Mouse (Mus musculus) cortical plate, adult 2 months (tissue): ENCODE results near the gene Dnajc5. TPM values are rescaled to one million over a fixed set of nuclear protein-coding genes. Genes with fewer than 3 reads are reported as not detected.

Source experiments
- H3K27ac ChIP-seq: fragments of 200-500 bp; 2 replicates; pipeline ENCODE4 v1.5.1; 2012; ENCODE audit warnings: low read length, control low read depth, inconsistent platforms; ENCODE audit not compliant: insufficient read depth
- H3K4me1 ChIP-seq: fragments of 200-500 bp; 2 replicates; pipeline ENCODE4 v1.6.1; 2011; ENCODE audit warnings: low read length; ENCODE audit not compliant: control insufficient read depth, insufficient read depth
- H3K4me3 ChIP-seq: fragments of 200-500 bp; 2 replicates; pipeline ENCODE4 v1.5.1; 2011; ENCODE audit warnings: mild to moderate bottlenecking, low read length, control low read depth; ENCODE audit not compliant: insufficient read depth
- CTCF ChIP-seq: fragments of 200-500 bp; IDR thresholded peaks from 2 replicates; pipeline ENCODE4 v1.5.1; 2011; ENCODE audit warnings: mild to moderate bottlenecking, control low read depth, low read length; ENCODE audit not compliant: insufficient read depth; ENCODE audit errors: extremely low read depth
- POLR2A ChIP-seq: fragments of 200-500 bp; IDR thresholded peaks from 2 replicates; pipeline ENCODE4 v1.6.1; 2011; ENCODE audit warnings: mild to moderate bottlenecking, low read length, control low read depth; ENCODE audit not compliant: insufficient read depth; ENCODE audit errors: extremely low read depth
- polyA plus RNA-seq: library from polyadenylated mRNA; depleted of rRNA; stranded (reverse); fragments of >200 nt; gene quantifications from 2 replicates; pipeline ENCODE4 v1.2.3, GENCODE M21; 2012; rRNA removed

The Dnajc5 gene
- 167 and 177 TPM in 2 replicates for polyA plus RNA-seq

GRCm38 (mm10) chr2:181520118-181520935 is at the start of gene Dnajc5:
TSS of gene Dnajc5 (plus strand) at chr2:181520485.
- H3K4me1 ChIP-seq: peaks cover 5% of the 10 kb centered on the region
- H3K4me3 ChIP-seq: peak within 1 kb of the TSS; percentile 51
- TF ChIP-seq CTCF: no peak
- TF ChIP-seq POLR2A: peak; percentile 75
- peak within 1 kb of the TSS; percentile 91 for H3K27ac ChIP-seq

DNA sequence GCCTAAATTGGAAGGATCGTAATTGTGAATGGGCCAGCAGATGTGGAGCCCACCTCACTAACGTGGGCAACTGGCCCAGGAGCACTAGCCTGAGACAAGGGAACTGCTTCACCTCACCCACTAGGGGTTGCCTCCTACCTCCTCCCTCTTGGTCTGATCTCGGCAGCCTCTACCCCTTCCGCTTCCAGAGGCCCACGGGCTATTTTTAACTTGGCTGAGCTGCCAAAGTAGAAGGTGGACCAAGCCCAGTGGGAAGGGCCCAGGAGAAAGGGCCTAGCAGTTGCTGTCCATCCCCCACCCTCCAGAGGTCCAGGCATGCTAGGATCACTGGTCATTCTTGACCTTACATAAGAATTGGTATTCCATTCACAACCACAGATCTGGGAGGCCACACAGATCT is 49.0 kb upstream of the Dnajc5 start:
- 0 out of 2 replicates have a peak, but pooled peaks cover 1% of the 10 kb centered on the region for H3K4me1 ChIP-seq
- no peak for TF ChIP-seq POLR2A
- no peak for TF ChIP-seq CTCF
- no peak overlapping the region for H3K4me3 ChIP-seq
- peak overlapping the region; percentile 20; the same call in 1 of the 2 replicates for H3K27ac ChIP-seq

GRCm38 (mm10) chr2:181472256-181472827 is 47.9 kb upstream of the Dnajc5 start:
- TF ChIP-seq CTCF: no peak
- no peak for TF ChIP-seq POLR2A
- Histone ChIP-seq H3K4me3 (no peak overlapping the region), H3K27ac (0 out of 2 replicates have a peak overlapping the region, but pooled peaks have one; percentile 8), H3K4me1 (0 out of 2 replicates have a peak, but pooled peaks cover 1% of the 10 kb centered on the region)

- Histone ChIP-seq H3K27ac (no peak overlapping the region), H3K4me1 (no peaks in the 10 kb centered on the region), H3K4me3 (no peak overlapping the region)
- no peak for TF ChIP-seq POLR2A
- no peak for TF ChIP-seq CTCF
Measured at GRCm38 (mm10) chr2:181483120-181483519, 37.2 kb upstream of the Dnajc5 start.

- H3K4me3 ChIP-seq: no peak overlapping the region
- TF ChIP-seq CTCF (no peak), POLR2A (no peak)
- no peak overlapping the region for H3K27ac ChIP-seq
- no peaks in the 10 kb centered on the region for H3K4me1 ChIP-seq
Measured at GRCm38 (mm10) chr2:181483562-181484318, 36.5 kb upstream of the Dnajc5 start.

DNA sequence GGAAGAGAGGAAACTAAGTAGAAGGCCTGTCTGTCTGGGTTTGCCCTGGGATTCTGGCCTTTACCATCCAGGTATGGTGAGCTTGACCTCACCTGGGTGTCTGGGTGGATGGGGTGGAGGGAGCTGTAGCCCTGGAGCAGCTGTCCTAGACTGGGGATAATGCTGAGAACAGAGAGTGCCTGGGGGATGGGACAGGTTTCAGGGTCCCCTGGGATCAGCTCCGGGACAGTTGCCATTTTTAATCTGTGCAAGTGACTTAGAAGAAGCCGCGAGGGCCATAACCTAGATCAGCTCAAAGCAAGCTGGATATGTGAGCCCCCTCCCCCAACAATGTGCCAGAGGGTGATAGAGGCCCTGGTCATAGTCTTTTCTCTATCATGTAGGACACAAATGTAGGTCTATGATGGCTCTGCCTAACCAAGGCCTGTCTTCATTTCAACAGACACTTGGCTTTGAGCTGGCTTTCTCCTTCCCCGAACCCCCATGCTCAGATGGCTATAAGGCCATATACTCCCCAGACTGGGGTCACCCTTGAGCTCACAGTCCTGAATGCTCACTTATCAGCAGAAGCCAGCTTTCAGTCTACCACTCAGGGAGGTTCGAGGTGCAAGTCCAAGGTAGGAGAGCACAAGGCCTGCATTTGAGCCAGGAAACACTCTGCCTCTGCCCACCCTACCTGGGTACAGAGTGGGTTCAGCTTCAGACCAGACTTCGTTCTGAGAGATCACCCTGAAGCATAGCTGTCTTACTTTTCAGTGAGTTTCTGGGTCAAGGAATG is 35.6 kb upstream of the Dnajc5 start:
- TF ChIP-seq CTCF (no peak), POLR2A (no peak)
- H3K4me1 ChIP-seq: no peaks in the 10 kb centered on the region

GRCm38 (mm10) chr2:181485741-181486140 is 34.5 kb upstream of the Dnajc5 start:
- H3K4me3 ChIP-seq: no peak overlapping the region
- no peak overlapping the region for H3K27ac ChIP-seq
- H3K4me1 ChIP-seq: no peaks in the 10 kb centered on the region
- TF ChIP-seq CTCF: no peak
- no peak for TF ChIP-seq POLR2A

More for the DNA sequence above, 35.6 kb upstream of the Dnajc5 start:
- no peak overlapping the region for H3K4me3 ChIP-seq
- no peak overlapping the region for H3K27ac ChIP-seq

DNA sequence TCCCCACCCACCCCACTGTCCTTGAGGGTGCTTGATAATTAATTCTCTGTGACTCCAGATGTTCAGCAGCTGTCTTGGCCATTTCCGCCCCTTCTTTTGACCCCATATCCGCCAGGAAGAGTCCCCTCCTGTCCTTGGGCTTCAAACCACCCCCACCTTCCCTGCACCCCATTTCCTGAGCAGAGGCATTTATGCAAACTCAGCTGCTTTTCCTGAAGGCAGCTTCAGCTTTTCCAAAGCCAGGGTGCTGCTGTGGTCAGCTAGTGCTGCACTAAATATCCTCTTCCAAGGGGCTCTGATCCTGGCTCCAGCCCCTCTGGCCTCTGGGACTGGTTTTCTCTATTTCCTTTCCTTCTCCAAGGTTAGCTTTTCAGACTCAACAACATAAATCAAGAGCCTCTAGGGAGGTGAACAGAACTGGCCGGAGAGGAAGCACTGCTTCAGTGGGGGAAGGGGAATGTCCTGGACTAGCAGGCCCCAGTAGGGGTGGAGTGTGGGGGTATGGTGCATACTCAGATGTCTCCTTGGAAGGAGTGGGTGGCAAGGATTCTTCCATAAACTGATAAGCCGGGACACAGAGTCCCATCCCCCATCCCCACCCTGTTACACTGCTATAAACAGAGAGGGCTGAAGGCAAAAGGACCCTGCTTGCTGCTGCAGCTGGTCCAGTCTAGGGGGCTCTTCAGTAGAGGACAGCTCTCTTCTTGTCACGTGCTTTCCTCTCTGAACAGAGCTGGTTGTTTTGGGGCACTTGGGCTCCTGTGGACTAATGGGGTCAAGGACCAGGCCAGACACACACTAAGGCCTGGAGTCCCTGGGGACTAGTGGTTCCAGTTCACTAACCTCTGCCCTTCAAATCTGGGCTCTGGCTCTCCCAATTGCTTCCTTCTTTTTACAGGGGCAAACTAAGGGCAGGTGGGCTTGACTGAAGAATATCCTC is 32.7 kb upstream of the Dnajc5 start:
- no peak overlapping the region for H3K27ac ChIP-seq
- TF ChIP-seq CTCF: no peak
- TF ChIP-seq POLR2A: no peak
- no peaks in the 10 kb centered on the region for H3K4me1 ChIP-seq

DNA sequence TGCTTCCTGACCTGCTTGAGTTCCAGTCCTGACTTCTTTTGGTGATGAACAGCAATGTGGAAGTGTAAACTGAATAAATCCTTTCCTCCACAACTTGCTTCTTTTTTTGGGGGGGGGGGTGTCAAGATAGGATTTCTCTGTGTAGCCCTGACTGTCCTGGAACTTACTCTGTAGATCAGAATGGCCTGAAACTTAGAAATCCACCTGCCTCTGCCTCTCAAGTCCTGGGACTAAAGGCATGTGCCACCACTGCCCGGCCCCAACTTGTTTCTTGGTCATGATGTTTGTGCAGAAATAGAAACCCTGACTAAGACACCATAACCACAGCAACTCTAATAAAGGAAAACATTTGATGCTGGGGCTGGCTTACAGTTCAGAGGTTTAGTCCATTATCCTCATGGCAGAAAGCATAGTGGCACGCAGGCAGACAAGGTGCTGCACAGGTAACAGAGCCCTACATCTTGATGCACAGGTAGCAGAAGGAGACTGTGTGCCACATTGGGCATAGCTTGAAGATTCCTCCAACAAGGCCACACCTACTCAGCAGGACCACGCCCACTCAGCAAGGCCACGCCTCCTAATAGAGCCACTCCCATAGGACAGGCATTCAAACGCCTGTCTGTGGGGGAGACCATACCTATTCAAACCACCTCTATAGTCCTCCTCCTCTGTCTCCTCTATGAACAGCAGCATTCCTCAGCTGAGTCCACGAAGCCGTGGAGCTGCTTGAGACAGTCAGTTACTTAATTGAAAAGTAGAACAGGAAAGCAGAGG is 28.7 kb upstream of the Dnajc5 start:
- no peak for TF ChIP-seq POLR2A
- TF ChIP-seq CTCF: no peak
- no peaks in the 10 kb centered on the region for H3K4me1 ChIP-seq
- H3K4me3 ChIP-seq: no peak overlapping the region
- no peak overlapping the region for H3K27ac ChIP-seq

More for the DNA sequence above, 32.7 kb upstream of the Dnajc5 start:
- H3K4me3 ChIP-seq: no peak overlapping the region
